Mouse (Mus musculus) testis, adult 2 months (tissue): Measurements from ENCODE around the gene Zfp759. TPM values are rescaled to one million over a fixed set of nuclear protein-coding genes. Genes with fewer than 3 reads are reported as not detected.
"Not testable (repeated sequence)": the region's sequence is repeated elsewhere in the genome, so short reads cannot be mapped to it uniquely, and the experiment has no call there.

Experiments
- H3K27ac ChIP-seq: fragments of 200-500 bp; 2 replicates; pipeline ENCODE4 v1.5.1; 2012; ENCODE audit warnings: low read depth, low read length; ENCODE audit not compliant: control insufficient read depth, insufficient read depth
- H3K27me3 ChIP-seq: fragments of 200-500 bp; 2 replicates; pipeline ENCODE4 v1.6.1; 2012; ENCODE audit warnings: mild to moderate bottlenecking, low read length, moderate library complexity; ENCODE audit not compliant: control insufficient read depth, insufficient read depth
- H3K36me3 ChIP-seq: fragments of 200-500 bp; 2 replicates; pipeline ENCODE4 v1.6.1; 2012; ENCODE audit warnings: mild to moderate bottlenecking, low read length; ENCODE audit not compliant: control insufficient read depth, insufficient read depth
- H3K4me1 ChIP-seq: fragments of 200-500 bp; 2 replicates; pipeline ENCODE4 v1.6.1; 2012; ENCODE audit warnings: low read length; ENCODE audit not compliant: control insufficient read depth, insufficient read depth
- H3K4me3 ChIP-seq: fragments of 200-500 bp; 2 replicates; pipeline ENCODE4 v1.5.1; 2012; ENCODE audit warnings: low read depth, mild to moderate bottlenecking, low read length, moderate library complexity, mixed read lengths; ENCODE audit not compliant: control insufficient read depth
- CTCF ChIP-seq: fragments of 200-500 bp; IDR thresholded peaks from 2 replicates; pipeline ENCODE4 v1.5.1; 2012; ENCODE audit warnings: low read depth, mild to moderate bottlenecking, inconsistent platforms, low read length, moderate library complexity; ENCODE audit not compliant: control insufficient read depth, insufficient read depth, insufficient replicate concordance
- POLR2A ChIP-seq: fragments of 200-500 bp; IDR thresholded peaks from 2 replicates; pipeline ENCODE4 v1.6.1; 2012; ENCODE audit warnings: low read depth, mild to moderate bottlenecking, inconsistent platforms, low read length, moderate library complexity; ENCODE audit not compliant: control insufficient read depth
- polyA plus RNA-seq: library from polyadenylated mRNA; depleted of rRNA; stranded (reverse); fragments of >200 nt; gene quantifications from 2 replicates; pipeline ENCODE4 v1.2.3, GENCODE M21; 2012; rRNA removed

Zfp759 gene
- polyA plus RNA-seq, 1 experiment, result 3.9 TPM

DNA sequence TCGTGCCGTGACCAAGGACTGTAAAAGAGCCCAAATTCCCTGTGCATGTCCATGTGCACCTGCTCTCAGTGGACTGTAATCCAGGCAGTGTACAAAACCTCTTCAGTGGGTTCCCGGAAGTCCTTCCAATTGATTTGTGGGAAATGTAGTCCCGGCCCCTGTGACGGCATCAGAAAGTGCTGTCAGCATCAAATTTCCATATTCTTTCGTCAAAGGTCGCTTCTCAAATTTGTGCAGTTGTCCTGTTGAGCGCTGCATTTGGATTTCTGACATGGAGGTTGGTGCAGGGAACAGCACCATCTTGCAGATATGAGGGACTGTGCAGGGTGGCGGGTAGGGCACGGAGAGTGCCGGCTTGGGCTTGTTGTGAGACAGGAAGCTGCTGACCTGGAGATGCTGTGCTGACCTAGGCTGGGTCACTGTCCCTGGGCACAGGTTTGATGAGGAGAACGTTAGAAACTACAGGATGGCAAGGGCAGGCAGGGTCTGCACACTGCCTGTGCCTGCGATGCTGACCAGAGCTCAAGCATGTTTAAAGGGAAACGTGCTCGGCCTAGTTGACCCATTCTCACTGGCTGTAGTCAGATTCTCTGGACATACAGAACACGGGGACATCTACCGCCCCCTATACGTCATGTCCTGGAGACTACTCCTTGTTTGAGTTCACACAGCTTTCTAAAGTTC is 6.7 kb downstream of the Zfp759 start:
- H3K27me3 ChIP-seq, result no peaks in the 10 kb centered on the region
- no peak for TF ChIP-seq POLR2A
- no peak for TF ChIP-seq CTCF
- H3K36me3 ChIP-seq, result no peaks in the 10 kb centered on the region
- H3K4me1 ChIP-seq, result peaks cover 6% of the 10 kb centered on the region
- H3K27ac ChIP-seq, result peak overlapping the region; percentile 75
- peak overlapping the region; percentile 96 for H3K4me3 ChIP-seq

DNA sequence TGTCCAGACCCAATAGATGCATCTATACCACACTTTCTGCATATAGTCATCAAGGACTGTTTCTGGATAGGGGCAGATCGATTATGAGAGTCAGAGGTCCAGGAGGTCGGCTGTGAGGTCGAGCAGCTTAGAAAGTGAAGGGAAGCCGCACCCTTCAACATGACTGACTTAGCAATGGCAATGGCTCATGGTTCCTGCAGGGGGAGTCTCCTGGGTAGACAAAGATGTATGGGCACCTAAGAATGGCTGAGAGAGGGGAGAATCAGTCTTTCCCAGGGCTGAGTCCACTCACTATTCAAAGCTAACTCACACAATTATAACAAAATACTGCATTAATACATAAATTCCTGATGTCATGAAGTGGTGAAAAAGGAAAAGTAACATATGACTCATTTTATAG is 44.7 kb downstream of the Zfp759 start:
- H3K36me3 ChIP-seq, H3K27ac ChIP-seq, H3K4me3 ChIP-seq, H3K27me3 ChIP-seq, H3K4me1 ChIP-seq: not testable (repeated sequence)

DNA sequence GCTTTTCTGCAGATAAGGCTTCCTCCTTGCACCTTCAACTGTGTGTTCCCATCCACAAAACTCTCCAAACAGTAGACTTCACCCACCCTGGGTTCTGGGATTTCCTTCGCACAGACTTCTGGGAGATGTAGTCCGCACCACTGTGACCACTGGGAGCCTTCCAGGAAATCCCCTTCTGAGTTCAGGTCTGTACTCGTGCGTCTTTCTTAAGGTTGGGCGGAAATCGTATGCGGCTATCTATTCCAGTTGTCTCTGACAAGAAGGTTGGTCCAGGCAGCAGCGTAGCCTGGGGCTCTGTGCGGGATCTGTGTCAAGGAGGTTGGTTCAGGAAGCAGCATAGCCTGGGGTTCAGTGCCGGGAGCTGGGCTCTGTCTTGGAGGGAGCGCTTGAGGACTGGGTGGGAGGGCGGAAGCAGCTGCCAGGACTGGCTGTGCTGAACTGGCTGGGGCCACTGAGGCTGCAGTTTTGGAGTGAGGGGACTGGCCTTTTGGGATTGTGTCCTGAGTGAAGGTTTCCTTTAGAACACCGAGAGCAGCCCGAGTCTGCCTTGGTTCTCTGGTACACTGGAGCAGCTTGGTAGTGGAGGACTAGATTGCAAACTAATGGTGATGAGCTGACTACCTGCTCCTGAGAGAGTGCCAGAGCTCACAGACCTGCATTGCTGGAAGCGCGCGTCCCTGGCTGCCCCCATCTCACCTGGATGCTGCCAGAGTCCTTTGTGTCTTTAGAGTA is 51.7 kb downstream of the Zfp759 start, which contains the start of gene Rsl1:
Rsl1 (plus strand) TSS at position 192 of the 732 bp plus-strand sequence.
- not testable (repeated sequence) for H3K27me3 ChIP-seq, H3K27ac ChIP-seq, H3K36me3 ChIP-seq, H3K4me1 ChIP-seq
- H3K4me3 ChIP-seq, result peak within 1 kb of the TSS; percentile 77

DNA sequence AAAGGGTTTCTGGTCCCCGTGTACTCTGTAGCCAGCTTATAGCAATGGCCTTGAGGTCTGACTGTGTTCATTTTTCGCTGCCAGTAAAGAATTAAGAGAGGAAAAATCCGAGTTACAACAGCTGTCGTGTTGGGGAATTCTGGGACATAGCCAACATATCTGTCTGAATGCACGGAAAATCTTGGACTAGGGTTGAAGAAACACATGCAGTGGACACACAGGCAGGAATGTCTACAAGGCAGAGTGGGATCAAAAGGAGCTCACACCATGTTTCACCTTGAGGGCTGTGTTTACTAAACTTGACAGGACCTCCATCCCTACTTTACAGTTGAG is 52.2 kb downstream of the Zfp759 start:
- Histone ChIP-seq H3K4me3 (no peak overlapping the region), H3K27me3 (no peaks in the 10 kb centered on the region), H3K4me1 (no peaks in the 10 kb centered on the region), H3K36me3 (no peaks in the 10 kb centered on the region), H3K27ac (no peak overlapping the region)
- TF ChIP-seq CTCF (no peak), POLR2A (no peak)

Other genes starting within 250 kb of the Zfp759 start
- 0.16 and 0.22 TPM in 2 replicates for gene Gm10767, start 216.7 kb upstream of the Zfp759 start, polyA plus RNA-seq
- 0.65 and 1.2 TPM in 2 replicates for gene Zfp712, start 60.5 kb upstream of the Zfp759 start, polyA plus RNA-seq
- gene Zfp708, start 23.7 kb upstream of the Zfp759 start, polyA plus RNA-seq, result 0.05 and 0.16 TPM in 2 replicates
- 0.71 and 0.72 TPM in 2 replicates for gene Gm28557, start 13.1 kb upstream of the Zfp759 start, polyA plus RNA-seq
- 0.06 and 0.11 TPM in 2 replicates for gene Rslcan18, start 5.4 kb upstream of the Zfp759 start, polyA plus RNA-seq
- 0.37 and 0.77 TPM in 2 replicates for gene Rsl1, start 51.5 kb downstream of the Zfp759 start, polyA plus RNA-seq
- 0.12 and 0.17 TPM in 2 replicates for gene Zfp455, start 72.8 kb downstream of the Zfp759 start, polyA plus RNA-seq
- 1.3 and 1.5 TPM in 2 replicates for gene Zfp458, start 156.8 kb downstream of the Zfp759 start, polyA plus RNA-seq
- gene Zfp457, start 184.8 kb downstream of the Zfp759 start, polyA plus RNA-seq, result 1.2 and 1.5 TPM in 2 replicates
- 0.47 and 0.52 TPM in 2 replicates for gene Zfp595, start 210.9 kb downstream of the Zfp759 start, polyA plus RNA-seq
- not detected in 2 replicates for gene Gm28044, start 238.9 kb downstream of the Zfp759 start, polyA plus RNA-seq
- 0.19 and 0.27 TPM in 2 replicates for gene Zfp953, start 238.9 kb downstream of the Zfp759 start, polyA plus RNA-seq